Mouse (Mus musculus) stomach, adult 2 months (tissue): ENCODE results near the gene Samd11. TPM values are rescaled to one million over a fixed set of nuclear protein-coding genes. Genes with fewer than 3 reads are reported as not detected.

ENCODE experiments used
- polyA plus RNA-seq: library from polyadenylated mRNA; depleted of rRNA; stranded (reverse); fragments of >200 nt; gene quantifications from 2 replicates; pipeline ENCODE4 v1.2.3, GENCODE M21; 2012; rRNA removed

Gene Samd11
- 0.12 and 0.15 TPM in 2 replicates for polyA plus RNA-seq

DNA sequence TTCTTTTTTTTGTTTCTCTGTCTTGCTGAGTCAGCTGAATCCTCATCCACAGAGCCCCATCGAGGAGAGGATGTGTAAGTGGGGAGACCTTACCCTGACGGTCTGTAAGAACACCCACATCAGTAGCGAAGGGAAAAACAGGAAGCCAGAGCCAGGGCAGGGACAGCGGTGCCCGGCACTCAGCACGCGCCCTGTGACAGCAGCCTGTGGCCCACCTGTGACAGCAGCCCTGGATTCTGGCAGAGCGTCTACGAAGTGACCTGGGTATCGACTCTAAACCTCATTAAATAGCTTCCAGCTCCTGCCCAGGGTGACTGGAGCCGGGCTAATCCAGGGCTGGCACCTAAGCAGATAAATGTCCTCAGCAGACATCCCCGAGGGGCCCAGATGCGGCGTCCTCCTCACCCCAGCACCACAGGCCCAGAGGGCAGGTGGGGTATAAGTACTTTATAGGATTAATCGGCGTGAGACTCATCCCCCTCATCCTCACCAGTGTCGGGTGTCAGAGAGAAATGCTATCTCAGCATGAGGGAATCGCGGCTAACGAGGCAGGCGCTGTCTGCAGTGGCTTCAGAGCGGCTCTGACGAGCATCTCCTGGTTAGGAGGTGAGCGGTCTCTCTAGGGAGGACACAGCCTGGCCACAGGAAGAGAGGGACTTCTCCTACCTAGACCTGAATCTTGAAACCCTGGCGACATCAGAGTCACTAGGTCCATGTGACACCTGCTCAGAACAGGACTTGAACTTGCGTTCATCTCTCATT, at the start of gene Samd11:
TSS of gene Samd11 (minus strand) at position 580 of the 762 bp plus-strand sequence.

DNA sequence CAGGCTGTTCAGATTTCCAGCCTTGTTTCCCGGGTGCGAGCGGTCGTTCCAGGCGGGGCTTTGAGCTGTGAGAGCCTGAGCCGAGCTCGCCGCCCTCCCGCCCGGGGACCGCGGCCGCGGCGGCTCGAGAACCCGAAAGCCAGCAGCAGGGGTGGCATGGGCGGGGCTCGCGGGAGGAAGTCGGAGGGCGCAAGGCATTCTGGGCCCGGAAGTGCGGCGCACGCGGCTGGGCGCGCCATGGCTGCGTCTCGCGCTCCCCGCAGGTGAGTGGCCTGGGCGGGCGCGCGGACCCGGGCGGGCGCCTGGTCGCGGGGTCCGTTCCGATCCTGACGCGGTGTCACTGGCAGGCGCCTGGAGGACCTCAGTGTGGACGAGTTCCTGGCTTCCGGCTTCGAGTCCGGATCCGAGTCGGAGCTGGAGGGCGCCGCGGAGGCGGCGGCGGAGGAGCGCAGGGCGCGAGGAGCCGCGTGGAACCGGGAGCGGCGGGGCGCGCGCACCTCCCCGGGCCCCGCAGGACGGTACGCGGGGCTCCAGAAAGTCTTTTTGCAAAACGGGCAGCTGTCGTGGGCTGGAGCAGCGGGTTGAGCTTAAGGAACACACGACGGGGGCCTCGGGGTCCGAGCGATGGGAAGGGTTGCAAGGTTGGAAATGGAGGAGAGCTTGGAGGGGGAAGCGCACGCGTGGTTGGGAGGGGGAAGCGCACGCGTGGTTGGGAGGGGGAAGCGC, 19.5 kb downstream of the Samd11 start, which contains the start of gene Noc2l:
TSS of gene Noc2l (plus strand) at position 203 of the 726 bp plus-strand sequence.

DNA sequence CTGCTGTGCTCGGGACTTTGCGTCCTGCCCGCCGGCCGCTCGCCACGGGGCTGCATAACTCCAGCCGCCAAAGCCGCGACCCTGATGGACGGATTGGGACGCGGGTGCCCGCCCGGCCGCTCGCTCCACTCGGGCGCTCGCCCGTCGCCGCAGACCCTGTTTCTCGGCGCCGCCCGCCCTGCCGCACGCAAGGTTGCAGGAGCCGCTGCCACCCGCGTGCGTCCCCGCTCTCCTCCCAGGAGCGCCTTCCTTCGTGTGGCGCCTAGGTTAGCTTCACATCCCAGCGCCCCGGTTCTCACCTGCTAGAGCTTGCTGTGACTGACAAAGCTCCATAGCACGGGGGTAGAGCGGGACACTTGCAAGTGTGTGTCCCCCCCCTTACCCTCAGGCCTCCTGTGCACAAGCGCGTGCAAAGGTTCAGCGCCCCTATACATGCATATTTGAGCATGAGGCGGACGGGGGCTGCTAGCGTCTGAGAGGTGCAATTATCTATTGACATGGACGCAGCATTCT, 20.7 kb downstream of the Samd11 start, which contains the start of gene Plekhn1:
TSS of gene Plekhn1 (minus strand) at position 157 of the 513 bp plus-strand sequence.

DNA sequence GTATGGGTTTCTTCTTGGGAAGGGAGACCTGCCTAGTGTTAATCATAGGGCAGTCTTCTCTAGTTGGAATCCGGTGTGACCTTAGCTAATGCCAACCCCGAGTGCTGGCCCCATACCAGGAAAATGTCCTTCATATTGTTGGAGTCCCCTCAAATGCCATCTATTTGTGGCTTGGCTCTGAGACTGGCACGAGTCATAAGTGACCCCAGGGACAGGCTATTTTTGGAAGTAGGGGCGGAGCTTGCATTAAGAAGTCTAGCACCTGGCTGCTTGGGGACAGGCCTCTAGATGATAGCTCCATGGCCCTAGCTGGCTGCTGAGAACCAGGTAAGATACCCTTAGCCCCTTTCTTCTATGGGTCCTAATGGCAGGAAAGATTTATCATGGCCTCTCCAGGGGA, 39.8 kb downstream of the Samd11 start, which contains the start of gene Perm1:
TSS of gene Perm1 (plus strand) at position 220 of the 400 bp plus-strand sequence.

DNA sequence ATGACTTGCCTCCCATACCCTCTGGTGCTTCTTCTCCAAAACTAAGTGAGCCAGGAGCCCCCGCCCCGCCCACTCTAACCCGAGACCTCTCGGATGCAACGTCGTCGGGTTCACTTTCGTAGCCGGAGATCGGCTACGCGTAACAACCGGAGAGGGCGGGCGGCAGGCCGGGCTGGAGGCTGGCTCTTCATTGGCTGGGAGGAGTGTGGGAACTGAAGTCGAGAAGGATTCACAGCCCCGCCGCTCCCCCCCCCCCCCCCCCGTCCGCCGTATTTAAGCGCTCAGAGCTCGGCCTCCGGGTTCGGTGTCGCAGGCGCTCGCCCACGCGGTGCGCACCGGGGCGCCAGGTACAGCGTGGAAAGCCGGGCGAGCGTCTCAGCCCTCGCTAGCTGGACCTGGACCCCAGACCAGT, 52.5 kb downstream of the Samd11 start, which contains the start of gene AW011738:
TSS of gene AW011738 (plus strand) at position 304 of the 412 bp plus-strand sequence.

DNA sequence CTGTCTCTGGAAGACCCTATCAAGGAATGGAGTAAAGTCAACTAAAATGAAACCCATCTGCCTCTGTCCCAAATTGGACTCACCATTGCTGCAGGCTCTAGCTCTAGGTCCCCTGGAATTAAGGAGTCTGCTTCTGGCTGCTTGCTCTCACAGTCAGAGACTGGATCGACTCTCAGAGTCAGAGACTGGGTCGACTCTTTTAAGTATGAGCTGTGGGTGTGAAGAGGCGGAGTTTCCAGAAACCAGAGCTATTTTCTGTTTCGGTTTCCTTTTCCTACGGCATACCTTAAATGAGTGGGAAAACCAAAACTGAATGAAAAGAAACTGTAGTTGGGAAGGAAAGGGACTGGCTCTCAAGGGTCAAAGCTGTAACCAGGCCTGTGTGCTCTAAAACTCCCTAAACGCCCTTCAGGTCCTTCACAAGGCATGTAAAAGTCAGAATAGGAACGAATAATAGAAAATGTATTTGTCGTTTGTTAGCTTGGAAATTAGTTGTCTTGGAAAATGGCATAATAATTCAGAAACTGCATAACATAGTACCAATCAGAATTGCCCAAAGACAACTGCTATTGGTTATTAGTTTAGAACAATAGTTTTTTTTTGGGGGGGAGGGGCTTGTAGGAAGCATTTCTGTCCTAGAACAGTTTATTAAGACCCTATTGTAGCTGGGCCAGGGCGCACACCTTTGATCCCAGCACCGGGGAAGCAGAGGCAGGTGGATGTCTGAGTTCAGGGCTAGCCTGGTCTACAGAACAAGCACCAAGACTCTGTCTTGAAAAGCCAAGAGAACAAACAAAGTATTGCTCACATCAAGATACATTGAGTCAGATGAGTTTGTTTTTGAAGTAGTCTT, 54.6 kb downstream of the Samd11 start, which contains the start of gene Isg15:
TSS of gene Isg15 (minus strand) at position 196 of the 853 bp plus-strand sequence.

DNA sequence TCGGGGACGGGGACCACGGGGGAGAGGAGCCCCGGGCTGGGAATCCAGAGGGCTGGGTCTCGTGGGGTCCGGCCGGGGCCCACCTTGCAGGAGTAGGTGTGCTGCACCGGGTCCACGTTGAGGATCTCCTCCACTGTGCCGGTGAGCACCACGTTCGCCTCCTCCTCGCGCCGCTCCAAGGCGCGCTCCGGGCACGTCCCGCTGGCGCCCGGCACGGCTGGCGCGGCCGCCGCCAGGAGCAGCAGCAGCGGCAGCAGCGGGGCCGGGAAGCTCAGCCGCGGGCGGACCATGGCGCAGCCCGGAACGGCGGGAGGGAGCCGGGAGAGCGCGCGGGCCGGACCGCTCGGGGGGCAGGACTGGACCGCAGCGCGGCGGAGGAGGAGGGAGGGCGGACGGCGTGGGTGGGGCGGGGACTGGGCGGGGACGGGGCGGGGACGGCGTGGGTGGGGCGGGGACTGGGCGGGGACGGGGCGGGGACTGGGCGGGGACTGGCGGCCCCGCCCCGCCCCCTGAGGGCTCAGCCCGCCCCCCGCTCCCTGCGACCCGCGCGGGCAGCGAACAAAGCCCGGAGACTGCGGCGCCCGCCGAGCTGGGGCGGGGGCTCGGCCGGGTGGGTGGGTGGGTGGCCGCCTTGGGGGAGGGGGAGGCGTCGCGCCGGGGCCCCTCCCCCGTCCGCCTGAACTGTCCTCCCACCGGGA, 58.2 kb downstream of the Samd11 start, which contains the start of gene Agrn:
TSS of gene Agrn (minus strand) at position 358 of the 698 bp plus-strand sequence.

Other genes starting within 250 kb of the Samd11 start
- gene Tnfrsf4, start 241.8 kb downstream of the Samd11 start, polyA plus RNA-seq: 2.7 and 2.9 TPM in 2 replicates
- 2.6 and 2.8 TPM in 2 replicates for gene Tnfrsf18, start 229.5 kb downstream of the Samd11 start, polyA plus RNA-seq
- gene Ttll10, start 196.2 kb downstream of the Samd11 start, polyA plus RNA-seq: 5.6 and 10.5 TPM in 2 replicates
- gene 9430015G10Rik, start 145.7 kb downstream of the Samd11 start, polyA plus RNA-seq: 3.9 and 5.1 TPM in 2 replicates
- 0.82 and 3.3 TPM in 2 replicates for gene Rnf223, start 125.1 kb downstream of the Samd11 start, polyA plus RNA-seq
- 21.3 and 32.8 TPM in 2 replicates for gene Agrn, start 58.2 kb downstream of the Samd11 start, polyA plus RNA-seq
- 6.6 and 11.0 TPM in 2 replicates for gene Isg15, start 54.8 kb downstream of the Samd11 start, polyA plus RNA-seq
- 0.85 and 0.87 TPM in 2 replicates for gene AW011738, start 52.4 kb downstream of the Samd11 start, polyA plus RNA-seq
- gene Perm1, start 39.8 kb downstream of the Samd11 start, polyA plus RNA-seq: 2.8 and 2.9 TPM in 2 replicates
- gene Plekhn1, start 20.8 kb downstream of the Samd11 start, polyA plus RNA-seq: 51.4 and 62.2 TPM in 2 replicates
- 31.4 and 34.2 TPM in 2 replicates for gene Noc2l, start 19.6 kb downstream of the Samd11 start, polyA plus RNA-seq
- gene Vmn2r-ps159, start 75.4 kb upstream of the Samd11 start, polyA plus RNA-seq: not detected in 2 replicates